Mouse (Mus musculus): ENCODE results near the gene Stx1a. TPM values are rescaled to one million over a fixed set of nuclear protein-coding genes. Genes with fewer than 3 reads are reported as not detected.
A peak's percentile ranks its signal among the peaks of the same experiment; 100 is the strongest.

The Stx1a gene
- polyA plus RNA-seq, 1 experiment from 2014 or later: 8.2 TPM

- no peaks in the 10 kb centered on the region for H3K9me3 ChIP-seq (ENCODE audit: control insufficient read depth, low read length)
- H3K4me1 ChIP-seq (ENCODE audit: control insufficient read depth, insufficient read depth, low read length): peaks cover 12% of the 10 kb centered on the region
- H3K4me2 ChIP-seq (ENCODE audit: low read depth, severe bottlenecking): no peak overlapping the region
- ATAC-seq (ENCODE audit: insufficient number of reproducible peaks, low FRiP score, low TSS enrichment, low read depth) (no peak), DNase-seq (ENCODE audit: low spot score) (no peak)
- 94% methylated on average over 4 of the region's 4 CpGs for WGBS
- no peak overlapping the region for H3K27ac ChIP-seq (replicated peaks; ENCODE audit: low read depth, low read length)
- no peaks in the 10 kb centered on the region for H3K36me3 ChIP-seq (ENCODE audit: control insufficient read depth, insufficient read depth, low read length)
- no peak overlapping the region for H3K9ac ChIP-seq (ENCODE audit: low read length)
- no peak overlapping the region for H3K4me3 ChIP-seq (ENCODE audit: low read depth, low read length)
- no peaks in the 10 kb centered on the region for H3K27me3 ChIP-seq (ENCODE audit: control insufficient read depth, insufficient read depth, low read length)
Observed at GRCm38 (mm10) chr5:134999797-135000196, 23.5 kb upstream of the Stx1a start.

GRCm38 (mm10) chr5:135000751-135001150, 22.5 kb upstream of the Stx1a start:
- DNase-seq (ENCODE audit: low spot score): no peak
- no peak for ATAC-seq (ENCODE audit: insufficient number of reproducible peaks, low FRiP score, low TSS enrichment, low read depth)
- 53% methylated on average over 16 of the region's 16 CpGs for WGBS
- Histone ChIP-seq H3K4me3 (ENCODE audit: low read depth, low read length) (no peak overlapping the region), H3K27me3 (ENCODE audit: control insufficient read depth, insufficient read depth, low read length) (no peaks in the 10 kb centered on the region), H3K36me3 (ENCODE audit: control insufficient read depth, insufficient read depth, low read length) (no peaks in the 10 kb centered on the region), H3K27ac (replicated peaks; ENCODE audit: low read depth, low read length) (0 out of 2 replicates have a peak overlapping the region, but pooled peaks have one; percentile 21), H3K4me2 (ENCODE audit: low read depth, severe bottlenecking) (0 out of 2 replicates have a peak overlapping the region, but pooled peaks have one; percentile 20), H3K9ac (ENCODE audit: low read length) (no peak overlapping the region), H3K9me3 (ENCODE audit: control insufficient read depth, low read length) (no peaks in the 10 kb centered on the region), H3K4me1 (ENCODE audit: control insufficient read depth, insufficient read depth, low read length) (peaks cover 12% of the 10 kb centered on the region)

- WGBS: under 1% methylated on average over 14 of the region's 14 CpGs
- no peaks in the 10 kb centered on the region for H3K36me3 ChIP-seq (ENCODE audit: control insufficient read depth, insufficient read depth, low read length)
- peak; percentile 79 for DNase-seq (ENCODE audit: low spot score)
- H3K4me1 ChIP-seq (ENCODE audit: control insufficient read depth, insufficient read depth, low read length): peaks cover 12% of the 10 kb centered on the region
- peak; percentile 54; the same call in 1 of the 2 replicates for ATAC-seq (ENCODE audit: insufficient number of reproducible peaks, low FRiP score, low TSS enrichment, low read depth)
- H3K27ac ChIP-seq (replicated peaks; ENCODE audit: low read depth, low read length): no peak overlapping the region
- H3K9me3 ChIP-seq (ENCODE audit: control insufficient read depth, low read length): no peaks in the 10 kb centered on the region
- H3K9ac ChIP-seq (ENCODE audit: low read length): no peak overlapping the region
- no peaks in the 10 kb centered on the region for H3K27me3 ChIP-seq (ENCODE audit: control insufficient read depth, insufficient read depth, low read length)
- H3K4me2 ChIP-seq (ENCODE audit: low read depth, severe bottlenecking): peak overlapping the region; percentile 20; the same call in 1 of the 2 replicates
- no peak overlapping the region for H3K4me3 ChIP-seq (ENCODE audit: low read depth, low read length)
Observed at GRCm38 (mm10) chr5:135001309-135001708, 22.0 kb upstream of the Stx1a start.

GRCm38 (mm10) chr5:135002151-135002550, 21.1 kb upstream of the Stx1a start:
- Histone ChIP-seq H3K4me2 (ENCODE audit: low read depth, severe bottlenecking) (no peak overlapping the region), H3K36me3 (ENCODE audit: control insufficient read depth, insufficient read depth, low read length) (no peaks in the 10 kb centered on the region), H3K27me3 (ENCODE audit: control insufficient read depth, insufficient read depth, low read length) (no peaks in the 10 kb centered on the region), H3K4me3 (ENCODE audit: low read depth, low read length) (no peak overlapping the region), H3K27ac (replicated peaks; ENCODE audit: low read depth, low read length) (no peak overlapping the region), H3K9ac (ENCODE audit: low read length) (no peak overlapping the region), H3K4me1 (ENCODE audit: control insufficient read depth, insufficient read depth, low read length) (peaks cover 12% of the 10 kb centered on the region), H3K9me3 (ENCODE audit: control insufficient read depth, low read length) (no peaks in the 10 kb centered on the region)
- no peak for DNase-seq (ENCODE audit: low spot score)
- WGBS: 60% methylated on average over 5 of the region's 5 CpGs
- ATAC-seq (ENCODE audit: insufficient number of reproducible peaks, low FRiP score, low TSS enrichment, low read depth): no peak

- Histone ChIP-seq H3K36me3 (ENCODE audit: control insufficient read depth, insufficient read depth, low read length) (no peaks in the 10 kb centered on the region), H3K9ac (ENCODE audit: low read length) (peak overlapping the region; percentile 70), H3K9me3 (ENCODE audit: control insufficient read depth, low read length) (no peaks in the 10 kb centered on the region), H3K4me3 (ENCODE audit: low read depth, low read length) (peak overlapping the region; percentile 53), H3K27me3 (ENCODE audit: control insufficient read depth, insufficient read depth, low read length) (no peaks in the 10 kb centered on the region), H3K4me2 (ENCODE audit: low read depth, severe bottlenecking) (peak overlapping the region; percentile 75), H3K27ac (replicated peaks; ENCODE audit: low read depth, low read length) (peak overlapping the region; percentile 81), H3K4me1 (ENCODE audit: control insufficient read depth, insufficient read depth, low read length) (peaks cover 10% of the 10 kb centered on the region; the same call in 1 of the 2 replicates)
- WGBS: 31% methylated on average over 16 of the region's 16 CpGs
- no peak for DNase-seq (ENCODE audit: low spot score)
- no peak for ATAC-seq (ENCODE audit: insufficient number of reproducible peaks, low FRiP score, low TSS enrichment, low read depth)
Observed at GRCm38 (mm10) chr5:135007802-135008571, 15.3 kb upstream of the Stx1a start.

- ATAC-seq (ENCODE audit: insufficient number of reproducible peaks, low FRiP score, low TSS enrichment, low read depth) (peak; percentile 90), DNase-seq (ENCODE audit: low spot score) (peak; percentile 99)
- under 1% methylated on average over 52 of the region's 52 CpGs for WGBS
- H3K4me2 ChIP-seq (ENCODE audit: low read depth, severe bottlenecking): peak within 1 kb of the TSS; percentile 75
- peak within 1 kb of the TSS; percentile 53 for H3K4me3 ChIP-seq (ENCODE audit: low read depth, low read length)
- no peaks in the 10 kb centered on the region for H3K27me3 ChIP-seq (ENCODE audit: control insufficient read depth, insufficient read depth, low read length)
- no peaks in the 10 kb centered on the region for H3K36me3 ChIP-seq (ENCODE audit: control insufficient read depth, insufficient read depth, low read length)
- peaks cover 10% of the 10 kb centered on the region; the same call in 1 of the 2 replicates for H3K4me1 ChIP-seq (ENCODE audit: control insufficient read depth, insufficient read depth, low read length)
- H3K27ac ChIP-seq (replicated peaks; ENCODE audit: low read depth, low read length): peak within 1 kb of the TSS; percentile 81
- peak within 1 kb of the TSS; percentile 70 for H3K9ac ChIP-seq (ENCODE audit: low read length)
- H3K9me3 ChIP-seq (ENCODE audit: control insufficient read depth, low read length): no peaks in the 10 kb centered on the region
Observed at GRCm38 (mm10) chr5:135008671-135009589, 14.4 kb upstream of the Stx1a start, which contains the start of gene Abhd11. TSS of gene Abhd11 (plus strand) at chr5:135009152.

GRCm38 (mm10) chr5:135009590-135010319, 13.5 kb upstream of the Stx1a start:
- Histone ChIP-seq H3K9me3 (ENCODE audit: control insufficient read depth, low read length) (no peaks in the 10 kb centered on the region), H3K4me2 (ENCODE audit: low read depth, severe bottlenecking) (peak overlapping the region; percentile 75), H3K27me3 (ENCODE audit: control insufficient read depth, insufficient read depth, low read length) (no peaks in the 10 kb centered on the region), H3K4me3 (ENCODE audit: low read depth, low read length) (peak overlapping the region; percentile 53), H3K9ac (ENCODE audit: low read length) (peak overlapping the region; percentile 17), H3K27ac (replicated peaks; ENCODE audit: low read depth, low read length) (peak overlapping the region; percentile 68), H3K36me3 (ENCODE audit: control insufficient read depth, insufficient read depth, low read length) (no peaks in the 10 kb centered on the region), H3K4me1 (ENCODE audit: control insufficient read depth, insufficient read depth, low read length) (peaks cover 10% of the 10 kb centered on the region; the same call in 1 of the 2 replicates)
- DNase-seq (ENCODE audit: low spot score) (peak; percentile 86), ATAC-seq (ENCODE audit: insufficient number of reproducible peaks, low FRiP score, low TSS enrichment, low read depth) (peak; percentile 69)
- under 1% methylated on average over 35 of the region's 37 CpGs for WGBS
